Mouse (Mus musculus) small intestine, adult 2 months (tissue): ENCODE results near the gene Vmn1r167. TPM values are rescaled to one million over a fixed set of nuclear protein-coding genes. Genes with fewer than 3 reads are reported as not detected.
"Not testable (repeated sequence)": the region's sequence is repeated elsewhere in the genome, so short reads cannot be mapped to it uniquely, and the experiment has no call there.

Experiments
- H3K27ac ChIP-seq: fragments of 200-500 bp; 2 replicates; pipeline ENCODE4 v1.5.1; 2012; ENCODE audit warnings: low read depth, low read length, control low read depth, inconsistent platforms; ENCODE audit not compliant: insufficient read depth
- H3K27me3 ChIP-seq: fragments of 200-500 bp; 2 replicates; pipeline ENCODE4 v1.6.1; 2012; ENCODE audit warnings: mild to moderate bottlenecking, moderate library complexity, low read length, inconsistent platforms; ENCODE audit not compliant: control insufficient read depth, insufficient read depth
- H3K36me3 ChIP-seq: fragments of 200-500 bp; 2 replicates; pipeline ENCODE4 v1.6.1; 2012; ENCODE audit warnings: mild to moderate bottlenecking, low read length, control low read depth, inconsistent platforms; ENCODE audit not compliant: control insufficient read depth, insufficient read depth
- H3K4me1 ChIP-seq: fragments of 200-500 bp; 2 replicates; pipeline ENCODE4 v1.6.1; 2012; ENCODE audit warnings: low read length, inconsistent platforms, mixed read lengths; ENCODE audit not compliant: control insufficient read depth, insufficient read depth, insufficient read length
- H3K4me3 ChIP-seq: fragments of 200-500 bp; 2 replicates; pipeline ENCODE4 v1.5.1; 2012; ENCODE audit warnings: low read depth, mild to moderate bottlenecking, control low read depth, inconsistent platforms, low read length, moderate library complexity
- WGBS: fragments of 180-500 bp; shearing (Covaris S2); methylation state at CpG from one replicate; pipeline ENCODE4 v1.1.7; 2018; 5-methylcytosine and 5-hydroxymethylcytosine counted together
- polyA plus RNA-seq: library from polyadenylated mRNA; depleted of rRNA; stranded (reverse); fragments of >200 nt; gene quantifications from 2 replicates; pipeline ENCODE4 v1.2.3, GENCODE M21; 2012; rRNA removed

Gene Vmn1r167
- polyA plus RNA-seq = not detected in 2 replicates

DNA sequence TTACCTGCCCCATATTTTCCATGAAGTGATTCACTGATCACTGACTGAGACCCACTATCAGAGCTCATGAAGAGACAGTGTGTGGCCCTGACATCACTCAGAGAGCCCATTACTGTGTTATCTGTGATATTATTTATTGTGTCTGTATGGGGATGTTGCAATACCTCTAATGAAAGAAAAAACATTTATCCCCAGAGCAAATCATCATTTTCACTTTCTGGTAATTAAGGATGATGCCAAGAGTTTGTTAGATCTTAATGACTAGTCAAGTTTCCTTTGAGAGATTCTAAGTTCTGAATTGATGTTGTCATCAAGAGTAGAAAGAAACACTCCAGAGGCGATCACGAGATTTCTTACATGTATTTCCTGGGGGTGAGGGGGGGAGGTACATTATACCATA, at the start of gene Vmn1r167:
Vmn1r167 (minus strand) TSS at position 101 of the 400 bp plus-strand sequence.
- H3K27ac ChIP-seq, H3K27me3 ChIP-seq, H3K4me3 ChIP-seq, H3K36me3 ChIP-seq, H3K4me1 ChIP-seq: not testable (repeated sequence)
- WGBS = 88% methylated on average over 2 of the region's 2 CpGs

DNA sequence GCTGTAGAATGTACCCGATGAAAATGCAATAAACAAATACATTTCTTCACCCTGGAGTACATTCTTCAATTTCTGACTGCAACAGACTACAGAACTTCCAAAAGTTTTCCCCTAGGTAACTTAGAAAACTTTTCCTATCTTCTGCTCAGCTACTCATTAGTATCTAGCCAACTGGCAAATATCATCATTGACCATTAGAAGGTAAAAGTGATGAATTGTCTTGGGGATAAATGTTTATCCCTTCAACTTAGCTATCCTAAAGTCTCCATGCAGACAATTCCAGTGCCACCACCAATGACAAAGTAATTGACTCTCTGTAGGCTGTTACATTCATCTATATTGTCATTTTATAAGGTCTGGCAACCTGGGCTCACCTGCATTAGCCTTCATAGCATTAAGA, 32.4 kb upstream of the Vmn1r167 start, which contains the start of gene Vmn1r168:
Vmn1r168 (plus strand) TSS at position 301 of the 400 bp plus-strand sequence.
- not testable (repeated sequence) for H3K4me3 ChIP-seq, H3K27me3 ChIP-seq, H3K36me3 ChIP-seq, H3K27ac ChIP-seq, H3K4me1 ChIP-seq
- WGBS = no CpG with 5 or more reads among the region's 1 CpGs

DNA sequence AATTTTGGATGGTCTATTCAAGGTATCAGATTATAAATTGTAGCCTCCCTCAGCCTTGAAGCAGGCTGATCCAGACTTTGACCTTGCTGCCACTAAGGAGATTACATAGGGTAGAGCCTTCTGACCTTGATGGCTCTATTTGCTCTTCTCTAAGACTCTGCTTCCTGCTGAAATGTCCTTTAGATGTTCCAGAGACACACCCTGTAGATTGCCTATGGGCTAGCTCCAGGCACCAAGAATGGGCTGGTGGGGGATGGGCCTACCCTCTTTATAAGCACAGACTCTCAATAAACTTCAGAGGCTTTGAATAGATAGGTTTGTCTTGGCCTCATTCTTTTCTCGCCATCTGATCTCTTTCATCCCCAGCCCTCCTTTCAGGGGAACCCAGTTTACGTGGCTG, 34.1 kb downstream of the Vmn1r167 start:
- H3K4me3 ChIP-seq, H3K36me3 ChIP-seq, H3K27me3 ChIP-seq, H3K27ac ChIP-seq, H3K4me1 ChIP-seq: not testable (repeated sequence)
- 61% methylated on average over 2 of the region's 2 CpGs for WGBS

DNA sequence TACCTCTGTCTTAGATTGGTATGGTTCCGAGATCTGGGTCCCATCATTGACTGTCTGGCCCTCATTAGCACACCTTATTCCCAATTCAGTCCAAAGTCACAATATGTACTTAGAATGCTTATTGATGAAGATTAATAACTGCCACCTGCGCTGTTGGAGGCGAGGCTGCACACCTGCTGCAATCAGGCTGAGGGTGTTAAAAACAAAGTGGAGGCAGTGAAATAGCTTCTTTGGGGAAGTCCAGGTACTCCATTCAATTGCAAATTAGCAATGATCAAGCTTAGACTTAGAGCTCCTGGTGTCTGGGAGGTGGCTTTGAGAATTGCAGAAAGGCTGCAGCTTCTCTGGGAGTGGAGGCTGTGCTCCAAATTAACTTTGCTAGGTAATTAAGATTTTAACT, 36.2 kb downstream of the Vmn1r167 start:
- H3K36me3 ChIP-seq, H3K27ac ChIP-seq, H3K4me1 ChIP-seq, H3K27me3 ChIP-seq, H3K4me3 ChIP-seq: not testable (repeated sequence)
- 59% methylated on average over 3 of the region's 3 CpGs for WGBS

DNA sequence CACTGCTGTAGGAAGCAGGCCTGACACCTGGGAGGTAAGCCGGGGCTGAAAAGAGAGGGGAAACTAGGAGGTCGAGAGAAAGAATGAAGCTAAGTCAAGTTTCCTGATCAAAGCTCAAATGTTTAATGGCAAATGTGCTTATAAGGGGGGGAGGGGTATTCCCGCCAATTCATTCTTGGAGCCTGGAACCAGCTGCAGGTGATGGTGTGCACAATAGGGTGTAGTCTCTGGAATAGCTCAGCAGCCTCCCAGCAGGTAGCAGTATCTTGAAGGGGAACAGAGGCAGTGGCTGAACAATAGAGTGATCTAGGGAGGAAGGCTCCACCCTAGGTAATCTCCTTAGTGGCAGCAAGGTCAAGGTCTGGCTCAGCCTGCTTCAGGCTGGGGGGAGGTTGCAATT, 36.8 kb downstream of the Vmn1r167 start:
- not testable (repeated sequence) for H3K4me1 ChIP-seq, H3K27me3 ChIP-seq, H3K27ac ChIP-seq, H3K36me3 ChIP-seq, H3K4me3 ChIP-seq
- WGBS = 63% methylated on average over 3 of the region's 3 CpGs

Other genes with a start within 250 kb of the Vmn1r167 start
- gene Gm6902, start 228.3 kb downstream of the Vmn1r167 start, polyA plus RNA-seq = not detected in 2 replicates
- gene Nlrp4e, start 206.0 kb downstream of the Vmn1r167 start, polyA plus RNA-seq = not detected in 2 replicates
- not detected in 2 replicates for gene Nlrp5, start 121.3 kb downstream of the Vmn1r167 start, polyA plus RNA-seq
- not detected in 2 replicates for gene Vmn1r168, start 32.5 kb upstream of the Vmn1r167 start, polyA plus RNA-seq
- gene Vmn1r169, start 68.3 kb upstream of the Vmn1r167 start, polyA plus RNA-seq = not detected in 2 replicates
- not detected in 2 replicates for gene Vmn1r170, start 99.0 kb upstream of the Vmn1r167 start, polyA plus RNA-seq
- gene Vmn1r171, start 123.5 kb upstream of the Vmn1r167 start, polyA plus RNA-seq = not detected in 2 replicates
- not detected in 2 replicates for gene Vmn1r172, start 151.1 kb upstream of the Vmn1r167 start, polyA plus RNA-seq
- gene Vmn1r173, start 193.5 kb upstream of the Vmn1r167 start, polyA plus RNA-seq = not detected in 2 replicates
- gene Vmn1r174, start 245.1 kb upstream of the Vmn1r167 start, polyA plus RNA-seq = not detected in 2 replicates